16 mouse cellular contexts compared by ENCODE assay signal in genomic region chr9:83661811-83662210, GRCm38 (mm10).
"Had no signal": no experiment of that assay in that cellular context is flagged by ENCODE, and none has a peak within 500 bp of the region (broad histone marks: within the 10 kb centered on the region; RNA-seq: fewer than 3 reads in every experiment).

No protein-coding gene starts in this region.

- H3K4me2 ChIP-seq: liver, embryonic 11.5 days; lung, embryonic 14.5 days; midbrain, embryonic 12.5 days; midbrain, embryonic 15.5 days; neural tube, embryonic 13.5 days had no signal

- DNase-seq: kidney, adult 18-20 months; kidney, postnatal 25 days; liver, postnatal 0 days; lung, embryonic 14.5 days; retina, postnatal 1 day; right cerebral cortex, postnatal 25 days; thymus, adult 18-20 months; thymus, postnatal 36 days had no signal

- H3K9me3 ChIP-seq: midbrain, embryonic 12.5 days; midbrain, embryonic 15.5 days; neural tube, embryonic 13.5 days had no signal

- H3K4me3 ChIP-seq: midbrain, embryonic 12.5 days; midbrain, embryonic 15.5 days; neural tube, embryonic 13.5 days had no signal

- ATAC-seq: liver, postnatal 0 days; lung, postnatal 0 days; midbrain, embryonic 15.5 days had no signal

- H3K36me3 ChIP-seq: midbrain, embryonic 12.5 days; midbrain, embryonic 15.5 days; neural tube, embryonic 13.5 days had no signal

- H3K27ac ChIP-seq: kidney, postnatal 0 days; liver, embryonic 14.5 days; macrophage; midbrain, embryonic 12.5 days; midbrain, embryonic 15.5 days; neural tube, embryonic 13.5 days had no signal

- H3K9ac ChIP-seq: liver, embryonic 14.5 days; liver, postnatal 0 days; lung, embryonic 14.5 days; midbrain, embryonic 12.5 days; midbrain, embryonic 15.5 days; neural tube, embryonic 13.5 days had no signal

- H3K27me3 ChIP-seq: midbrain, embryonic 12.5 days; midbrain, embryonic 15.5 days; neural tube, embryonic 13.5 days had no signal
